Mouse (Mus musculus) lung, postnatal 0 days (tissue): ENCODE measurements around the gene BC051665.

Experiments
- CTCF ChIP-seq: IDR thresholded peaks from 2 replicates; pipeline ENCODE4 v1.5.1; 2016; ENCODE audit warnings: antibody characterized with exemption, mild to moderate bottlenecking
- EP300 ChIP-seq: IDR thresholded peaks from 2 replicates; pipeline ENCODE4 v1.6.1; 2016; ENCODE audit warnings: antibody characterized with exemption, mild to moderate bottlenecking, control low read depth

DNA sequence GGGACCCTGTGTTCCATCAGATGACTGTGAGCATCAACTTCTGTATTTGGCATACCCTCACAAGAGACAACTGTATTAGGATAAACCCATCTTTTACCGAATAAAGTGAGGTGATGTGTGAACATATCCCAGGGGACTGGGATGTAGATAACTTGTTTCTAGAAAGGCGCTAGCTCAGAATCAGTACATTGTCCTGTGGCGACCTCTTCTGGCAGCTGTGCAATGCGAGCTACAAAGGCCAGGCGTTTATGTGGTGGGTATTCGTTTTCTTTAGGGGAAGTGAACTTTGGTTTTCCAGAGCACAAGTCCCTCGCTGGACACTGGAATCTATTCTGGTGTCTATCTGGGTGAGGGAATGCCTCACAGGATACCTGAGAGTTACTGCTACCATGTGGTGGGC lies 33.3 kb upstream of the BC051665 start:
- TF ChIP-seq CTCF (peak; percentile 86), EP300 (no peak)
